Comparison of ENCODE assay signal across 12 mouse cellular contexts in genomic region chr15:25916252-25916651, GRCm38 (mm10).
DNase-seq lines count a peak whose midpoint lies in the region; ATAC-seq lines count a peak whose summit lies in the region.
"Had no signal": no experiment of that assay in that cellular context is flagged by ENCODE, and none has a peak within 500 bp of the region (broad histone marks: within the 10 kb centered on the region; RNA-seq: fewer than 3 reads in every experiment).

No protein-coding gene starts in this region.

- no peaks in the 10 kb centered on the region for H3K9me3 ChIP-seq in heart, embryonic 15.5 days (replicated peaks)
- H3K9me3 ChIP-seq: stomach, embryonic 15.5 days had no signal

- 70% methylated on average over 2 of the region's 2 CpGs for WGBS in heart, embryonic 15.5 days

- ATAC-seq in heart, embryonic 15.5 days (replicated peaks; ENCODE audit: insufficient number of reproducible peaks, insufficient read depth, low FRiP score, low read depth): no peak
- ATAC-seq in hematopoietic stem cell, adult 5-6 weeks (replicated peaks in 1 of 2; ENCODE audit: insufficient read depth in 1 of 2, low FRiP score in 2 of 2, low TSS enrichment in 1 of 2, low read depth in 1 of 2, poor library complexity in 2 of 2, severe bottlenecking in 2 of 2): peak; percentile 68 to 79

- DNase-seq in heart, postnatal 4 days: no peak
- DNase-seq in 3134 (ENCODE audit: extremely low read depth, insufficient read length, low spot score): peak; percentile 76
- peak; percentile 78 for DNase-seq in 3T3-L1 (ENCODE audit: low read depth, low spot score)
- DNase-seq in left cerebral cortex, postnatal 25 days (ENCODE audit: low spot score in 2 of 2): no peak
- no peak for DNase-seq in urinary bladder, postnatal 14 days (ENCODE audit: low spot score)
- DNase-seq: cerebellum, postnatal 25 days; lung, postnatal 10 days; right cerebral cortex, postnatal 25 days; thymus, postnatal 36 days had no signal

- H3K4me2 ChIP-seq in heart, embryonic 15.5 days: no peak overlapping the region
- H3K4me2 ChIP-seq: stomach, embryonic 15.5 days had no signal

- peak overlapping the region; percentile 85 for H3K27ac ChIP-seq in heart, embryonic 15.5 days
- H3K27ac ChIP-seq: stomach, embryonic 15.5 days had no signal

- peaks cover 65% of the 10 kb centered on the region for H3K4me1 ChIP-seq in heart, embryonic 15.5 days (replicated peaks)
- H3K4me1 ChIP-seq: stomach, embryonic 15.5 days had no signal

- no peak overlapping the region for H3K4me3 ChIP-seq in heart, embryonic 15.5 days
- H3K4me3 ChIP-seq: stomach, embryonic 15.5 days had no signal

- intact Hi-C loops in left cerebral cortex, postnatal 25 days (cut with DNase I): no loop called here

- no peak overlapping the region for H3K9ac ChIP-seq in heart, embryonic 15.5 days
- H3K9ac ChIP-seq: stomach, embryonic 15.5 days had no signal

- H3K36me3 ChIP-seq in heart, embryonic 15.5 days: no peaks in the 10 kb centered on the region
- H3K36me3 ChIP-seq: stomach, embryonic 15.5 days had no signal

- H3K27me3 ChIP-seq in heart, embryonic 15.5 days: no peaks in the 10 kb centered on the region
- H3K27me3 ChIP-seq: stomach, embryonic 15.5 days had no signal

Comparison
In these comparisons a context has a peak if more than half of its experiments do, and no peak if none do; other contexts are left out.
1. DNase-seq: peak in 3134 (single experiment) and 3T3-L1 (single experiment); none in heart, postnatal 4 days (single experiment), left cerebral cortex, postnatal 25 days (0 of 2) and urinary bladder, postnatal 14 days (single experiment).